Mouse (Mus musculus) embryonic stem cell, embryonic (primary cell): ENCODE data around the gene Fnip2.

Experiments used
- CTCF ChIA-PET, 4 experiments: fragments of 300-600 bp in 2 of 4; fragments of 350-600 bp in 2 of 4; sonication (Branson Sonifier 250); formaldehyde crosslinking; loops; one replicate each; lab custom pipeline; 2022; ENCODE audit warnings: inconsistent platforms in 2 of 4; lab: Charles Lee
- POLR2A ChIA-PET, 4 experiments: fragments of 300-600 bp in 2 of 4; fragments of 350-600 bp in 2 of 4; sonication (Branson Sonifier 250); formaldehyde crosslinking; loops; one replicate each; lab custom pipeline; 2022; ENCODE audit warnings: antibody characterized with exemption in 4 of 4, inconsistent platforms in 1 of 4; lab: Charles Lee

The Fnip2 gene

DNA sequence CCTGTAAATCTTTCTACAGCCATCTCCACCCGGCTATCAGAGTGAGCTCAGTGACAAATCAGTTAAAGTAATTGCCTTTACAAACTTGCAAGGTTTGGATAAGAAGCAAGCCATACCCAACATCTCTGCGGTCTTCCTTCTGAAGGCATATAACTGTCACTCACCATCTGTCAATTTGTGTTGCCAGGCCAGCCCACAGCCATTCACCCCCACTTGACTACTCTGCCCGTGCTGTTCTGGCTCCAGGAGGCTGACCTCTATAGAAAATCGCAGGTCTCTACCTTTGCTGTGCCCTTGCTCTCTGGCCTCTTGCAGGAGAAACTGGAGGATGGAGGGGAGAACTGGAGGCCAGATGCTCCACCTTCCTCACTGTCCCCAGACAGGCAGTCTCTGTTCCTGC, 88.7 kb downstream of the Fnip2 start:
- CTCF ChIA-PET: interaction anchor here in 2 of 4 experiments (0.5 to 1.0 kb wide), 2 partner anchors 108 to 233 kb away, joined by 3 read pairs; no protein-coding TSS in a partner anchor
- POLR2A ChIA-PET: interaction anchor here in 1 of 4 experiments (1.7 kb wide), 1 partner anchor 31 kb away, joined by 3 read pairs; no protein-coding TSS in a partner anchor

DNA sequence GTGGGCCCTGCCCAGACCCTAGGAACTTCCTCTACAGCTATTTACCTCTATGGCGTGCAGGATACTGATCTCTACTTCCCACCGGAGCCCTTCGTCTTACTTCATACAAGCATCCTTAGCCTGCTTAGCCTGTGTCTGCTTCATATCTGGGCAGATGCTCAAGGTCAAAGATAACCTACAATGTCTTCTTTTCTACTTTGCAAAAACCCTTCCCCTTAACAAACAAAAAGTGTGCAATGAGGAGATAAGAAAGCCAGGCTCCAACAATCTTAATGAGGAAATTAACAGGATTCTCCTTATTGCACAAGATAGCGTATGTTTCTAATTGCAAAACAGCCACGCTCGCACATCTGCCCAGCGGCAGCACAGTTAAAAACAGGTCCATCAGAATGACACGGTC, 89.2 kb downstream of the Fnip2 start:
- CTCF ChIA-PET: interaction anchor here in 1 of 4 experiments (1.0 kb wide), 1 partner anchor 108 kb away, joined by 3 read pairs; no protein-coding TSS in a partner anchor
- POLR2A ChIA-PET: interaction anchor here in 1 of 4 experiments (1.7 kb wide), 1 partner anchor 32 kb away, joined by 3 read pairs; no protein-coding TSS in a partner anchor

GRCm38 (mm10) chr3:79475980-79476379, 91.6 kb downstream of the Fnip2 start:
- POLR2A ChIA-PET: interaction anchor here in 1 of 4 experiments (0.9 kb wide), 1 partner anchor 11 kb away, joined by 3 read pairs; no protein-coding TSS in a partner anchor
- CTCF ChIA-PET: interaction anchor here in 1 of 4 experiments (0.6 kb wide), 1 partner anchor 207 kb away, joined by 4 read pairs; no protein-coding TSS in a partner anchor

DNA sequence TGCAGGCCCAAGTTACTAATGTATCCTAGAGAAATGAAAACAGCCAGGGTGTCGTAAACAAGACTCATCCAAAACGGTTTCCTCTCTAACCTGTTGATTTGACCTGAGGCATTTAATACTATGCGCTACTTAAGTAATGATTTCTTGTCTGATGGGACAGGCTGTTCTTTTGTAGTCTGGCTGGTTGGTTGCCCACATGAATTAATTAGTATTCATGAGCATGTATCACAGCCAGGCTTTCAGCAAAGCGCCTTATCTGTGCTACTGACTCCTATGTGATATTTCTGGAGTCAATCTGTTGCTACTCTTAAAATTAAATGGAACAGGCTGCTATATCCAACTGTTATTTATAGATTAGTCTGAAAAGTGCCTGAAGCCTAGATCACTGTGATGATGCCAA, 92.7 kb downstream of the Fnip2 start:
- ChIA-PET CTCF (no interaction called here), POLR2A (interaction anchor here in 1 of 4 experiments (0.6 to 0.9 kb wide), 3 partner anchors 10 to 287 kb away, joined by 3 read pairs; no protein-coding TSS in a partner anchor)

DNA sequence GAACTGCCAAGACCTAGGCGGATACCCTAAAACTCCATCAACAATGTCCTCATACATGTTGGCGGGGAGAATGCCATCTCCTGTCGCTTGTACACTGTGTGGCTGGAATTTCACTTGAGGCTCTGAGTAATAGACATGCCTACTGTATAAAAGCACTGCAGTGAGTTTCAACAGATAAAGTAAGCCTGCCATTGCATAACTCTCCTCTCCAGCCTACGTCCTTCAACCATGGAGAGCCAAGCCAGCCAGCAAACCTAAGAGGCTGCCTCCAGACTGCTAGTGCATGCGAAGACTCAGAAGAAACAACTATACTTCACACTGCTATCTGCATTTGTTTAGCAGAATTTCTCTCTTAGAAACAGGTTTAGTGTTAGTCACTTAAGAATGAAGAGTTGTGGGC, 95.2 kb downstream of the Fnip2 start:
- POLR2A ChIA-PET: interaction anchor here in 2 of 4 experiments (0.8 to 1.8 kb wide), 9 partner anchors 11 to 114 kb away, joined by 3 to 9 read pairs (median 3); no protein-coding TSS in a partner anchor
- CTCF ChIA-PET: interaction anchor here in 2 of 4 experiments (1.3 to 1.6 kb wide), 2 partner anchors 200 to 270 kb away, joined by 4 to 5 read pairs; no protein-coding TSS in a partner anchor

GRCm38 (mm10) chr3:79469440-79469839, 98.2 kb downstream of the Fnip2 start:
- ChIA-PET POLR2A (interaction anchor here in 3 of 4 experiments (0.7 to 1.4 kb wide), 5 partner anchors 11 to 232 kb away, joined by 3 to 4 read pairs (median 3); no protein-coding TSS in a partner anchor), CTCF (interaction anchor here in 1 of 4 experiments (0.9 kb wide), 1 partner anchor 267 kb away, joined by 6 read pairs; no protein-coding TSS in a partner anchor)

DNA sequence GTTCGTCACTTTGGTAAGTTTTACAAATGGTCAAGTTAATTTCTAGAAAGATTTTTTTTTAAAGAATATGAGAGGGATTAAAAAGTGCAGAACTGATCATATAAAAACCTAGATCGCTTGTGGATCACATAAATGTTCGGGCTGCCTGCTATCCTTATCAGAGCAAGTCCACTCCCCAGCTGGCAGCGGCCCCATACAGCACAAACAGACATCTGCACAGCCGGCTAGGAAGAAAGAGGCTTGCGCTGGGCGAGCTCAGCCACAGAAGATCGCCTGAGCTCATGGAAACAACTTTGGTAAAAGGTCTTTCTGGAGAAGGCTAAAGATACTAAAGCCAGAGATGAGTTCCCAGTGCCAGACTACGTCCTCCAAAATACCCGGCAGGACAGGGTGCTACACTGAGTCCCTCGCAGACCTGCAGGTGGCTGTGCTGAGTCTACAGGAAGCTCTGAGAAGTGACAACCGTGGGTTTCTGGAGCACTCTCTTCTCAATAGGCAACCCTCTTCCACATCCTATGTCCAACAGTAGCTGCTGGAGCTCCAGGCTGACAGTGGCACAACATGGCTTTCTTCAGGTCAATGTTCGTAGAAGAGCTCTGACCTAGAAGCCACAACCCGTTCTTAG, 108.8 kb downstream of the Fnip2 start:
- CTCF ChIA-PET: interaction anchor here in 1 of 4 experiments (0.7 to 1.1 kb wide), 2 partner anchors 128 to 380 kb away, joined by 3 read pairs; no protein-coding TSS in a partner anchor
- POLR2A ChIA-PET: interaction anchor here in 3 of 4 experiments (0.6 to 1.3 kb wide), 4 partner anchors 9 to 532 kb away, joined by 3 to 4 read pairs (median 3); no protein-coding TSS in a partner anchor

- CTCF ChIA-PET: interaction anchor here in 2 of 4 experiments (0.6 to 1.0 kb wide), 3 partner anchors 113 to 358 kb away, joined by 4 to 5 read pairs (median 4); no protein-coding TSS in a partner anchor
- POLR2A ChIA-PET: interaction anchor here in 2 of 4 experiments (0.5 to 1.1 kb wide), 7 partner anchors 11 to 194 kb away, joined by 3 read pairs; partner anchors contain the start of gene Fnip2 (in 1 of the 2)
Measured at GRCm38 (mm10) chr3:79455761-79456160, 111.8 kb downstream of the Fnip2 start.

GRCm38 (mm10) chr3:79452696-79453263, 114.8 kb downstream of the Fnip2 start:
- ChIA-PET POLR2A (interaction anchor here in 3 of 4 experiments (0.6 to 3.2 kb wide), 7 partner anchors 9 to 250 kb away, joined by 3 to 9 read pairs (median 3); no protein-coding TSS in a partner anchor), CTCF (no interaction called here)

DNA sequence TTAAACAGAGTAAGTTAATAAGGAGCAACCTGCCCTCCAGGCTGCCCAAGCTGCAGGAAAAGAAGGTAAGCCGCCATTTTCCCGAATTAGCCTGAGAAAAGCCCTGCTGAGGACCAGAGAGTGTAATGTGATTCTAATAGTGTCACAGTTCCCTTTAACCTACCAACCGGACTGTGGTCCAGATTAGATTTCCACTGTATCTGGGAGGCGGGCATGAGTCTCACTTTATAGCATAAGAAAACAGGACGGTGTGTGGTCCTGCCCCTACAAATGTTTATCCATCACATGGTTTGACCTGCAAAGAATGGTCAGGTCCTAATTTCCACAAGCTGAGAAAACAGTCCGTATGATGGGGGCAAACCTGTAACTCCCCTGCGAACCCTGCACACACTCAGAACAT, 118.2 kb downstream of the Fnip2 start:
- ChIA-PET CTCF (interaction anchor here in 1 of 4 experiments (2.7 kb wide), 1 partner anchor 247 kb away, joined by 8 read pairs; no protein-coding TSS in a partner anchor), POLR2A (interaction anchor here in 1 of 4 experiments (1.1 kb wide), 1 partner anchor 127 kb away, joined by 3 read pairs; no protein-coding TSS in a partner anchor)

DNA sequence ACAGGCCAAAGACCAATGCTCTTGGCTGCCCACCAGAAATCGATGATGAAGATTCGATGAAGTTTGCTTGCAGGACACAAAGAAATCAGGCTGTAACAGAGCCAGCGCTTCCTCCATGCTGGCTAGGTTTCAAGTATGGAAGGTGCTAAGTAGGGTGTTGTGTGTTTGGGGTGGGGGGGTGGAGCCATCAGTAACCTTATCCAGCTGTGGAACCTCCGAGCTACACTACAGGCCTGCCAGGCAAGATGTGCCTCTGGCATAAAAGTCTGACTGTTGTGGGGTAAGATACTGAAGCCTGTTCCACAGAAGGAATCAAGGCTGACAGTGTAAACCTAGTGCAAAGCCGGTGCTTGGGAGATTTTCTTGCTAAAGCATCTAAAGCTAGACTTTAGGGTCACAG, 119.2 kb downstream of the Fnip2 start:
- POLR2A ChIA-PET: interaction anchor here in 2 of 4 experiments (1.1 to 1.7 kb wide), 5 partner anchors 20 to 181 kb away, joined by 3 read pairs; partner anchors contain the start of genes 4930579G24Rik (in 1 of the 2) and Etfdh (in 1 of the 2)

DNA sequence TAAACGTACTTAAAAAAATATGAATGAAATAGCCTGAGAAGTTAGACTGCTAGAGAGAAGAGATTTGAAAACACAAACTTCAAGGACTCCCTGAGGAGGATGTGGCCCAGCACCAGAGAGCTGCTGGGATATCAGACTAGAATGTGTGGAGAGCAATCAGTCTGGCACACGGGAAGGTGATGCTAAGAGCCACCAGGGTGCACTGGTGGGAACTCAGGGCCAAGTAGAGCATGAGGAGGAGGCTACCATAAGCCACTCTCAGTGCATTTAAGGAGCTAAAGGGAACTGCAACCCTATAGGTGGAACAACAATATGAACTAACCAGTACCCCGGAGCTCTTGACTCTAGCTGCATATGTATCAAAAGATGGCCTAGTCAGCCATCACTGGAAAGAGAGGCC, 120.9 kb downstream of the Fnip2 start:
- ChIA-PET POLR2A (interaction anchor here in 2 of 4 experiments (0.8 to 1.7 kb wide), 3 partner anchors 14 to 145 kb away, joined by 3 to 4 read pairs (median 3); partner anchors contain the start of gene Ppid (in 1 of the 2)), CTCF (interaction anchor here in 3 of 4 experiments (0.6 to 1.4 kb wide), 5 partner anchors 140 to 245 kb away, joined by 3 to 5 read pairs (median 4); no protein-coding TSS in a partner anchor)

More for the DNA sequence above, 119.2 kb downstream of the Fnip2 start:
- CTCF ChIA-PET: interaction anchor here in 2 of 4 experiments (0.6 to 2.7 kb wide), 4 partner anchors 42 to 360 kb away, joined by 4 to 8 read pairs (median 8); no protein-coding TSS in a partner anchor

GRCm38 (mm10) chr3:79446124-79446523, 121.5 kb downstream of the Fnip2 start:
- ChIA-PET CTCF (interaction anchor here in 2 of 4 experiments (0.8 to 2.7 kb wide), 3 partner anchors 141 to 244 kb away, joined by 3 to 18 read pairs (median 5); no protein-coding TSS in a partner anchor), POLR2A (no interaction called here)

DNA sequence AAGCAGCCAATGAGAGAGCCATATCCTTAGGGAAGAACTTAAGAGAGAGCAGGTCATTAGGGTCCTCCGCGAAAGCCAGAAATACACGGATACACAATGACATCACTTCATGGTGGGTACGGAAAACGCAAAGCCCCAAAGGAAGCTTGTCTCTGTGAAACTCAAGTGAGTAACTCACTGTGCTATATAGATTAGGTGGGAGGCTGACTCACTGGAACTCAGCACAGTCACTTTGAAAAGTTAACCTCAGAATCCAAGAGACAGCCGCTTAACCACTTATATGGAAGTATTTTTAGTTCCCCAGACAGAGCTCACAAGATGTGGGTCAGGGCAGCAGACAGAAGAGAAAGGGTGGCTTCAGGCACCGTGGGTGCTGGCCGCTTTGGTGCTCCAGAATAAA, 122.6 kb downstream of the Fnip2 start:
- POLR2A ChIA-PET: interaction anchor here in 2 of 4 experiments (0.8 to 2.1 kb wide), 6 partner anchors 10 to 243 kb away, joined by 3 to 5 read pairs (median 3); partner anchors contain the start of gene Fnip2 (in 1 of the 2)
- CTCF ChIA-PET: interaction anchor here (0.6 to 2.9 kb wide), 13 partner anchors 10 to 485 kb away, joined by 3 to 43 read pairs (median 4); no protein-coding TSS in a partner anchor

- ChIA-PET CTCF (interaction anchor here (0.6 to 2.9 kb wide), 13 partner anchors 9 to 427 kb away, joined by 3 to 43 read pairs (median 9); no protein-coding TSS in a partner anchor), POLR2A (interaction anchor here in 2 of 4 experiments (1.1 to 2.1 kb wide), 3 partner anchors 109 to 222 kb away, joined by 4 to 5 read pairs (median 4); partner anchors contain the start of gene Fnip2 (in 1 of the 2))
Measured at GRCm38 (mm10) chr3:79443850-79444249, 123.7 kb downstream of the Fnip2 start.

GRCm38 (mm10) chr3:79440976-79441491, 126.6 kb downstream of the Fnip2 start:
- ChIA-PET POLR2A (interaction anchor here in 1 of 4 experiments (1.5 kb wide), 1 partner anchor 218 kb away, joined by 3 read pairs; no protein-coding TSS in a partner anchor), CTCF (interaction anchor here in 1 of 4 experiments (0.9 kb wide), 1 partner anchor 239 kb away, joined by 4 read pairs; no protein-coding TSS in a partner anchor)

DNA sequence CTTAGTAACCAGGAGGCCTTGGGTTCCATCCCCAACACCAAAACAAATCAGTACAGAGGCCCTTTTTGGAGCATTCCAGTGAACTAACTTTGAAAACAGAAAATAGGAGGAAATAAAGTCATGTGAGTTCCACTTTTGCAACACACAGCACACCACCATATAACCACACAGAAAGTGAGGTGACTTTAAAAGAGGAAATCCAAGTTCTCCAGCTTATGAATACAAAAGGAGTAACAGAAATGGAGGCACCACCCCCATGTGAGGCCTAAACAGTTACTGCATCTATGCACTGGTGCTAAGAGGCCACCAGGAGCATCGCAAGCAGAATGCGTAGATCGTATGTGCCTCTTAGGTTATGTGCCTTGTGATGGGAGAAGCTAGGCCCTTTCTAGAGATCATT, 129.3 kb downstream of the Fnip2 start:
- CTCF ChIA-PET: interaction anchor here in 1 of 4 experiments (2.4 kb wide), 1 partner anchor 236 kb away, joined by 9 read pairs; no protein-coding TSS in a partner anchor
- POLR2A ChIA-PET: interaction anchor here in 1 of 4 experiments (1.5 kb wide), 1 partner anchor 26 kb away, joined by 4 read pairs; no protein-coding TSS in a partner anchor
